Mouse (Mus musculus): ENCODE data around the gene Ube2a.

- TF ChIP-seq CTCF (IDR thresholded peaks at IDR 0.05; ENCODE audit: extremely low read depth, insufficient read depth, low read length) (no peak), POLR2A (IDR thresholded peaks at IDR 0.05; ENCODE audit: extremely low read depth, insufficient read depth, low read length) (no peak)
These were observed 36.5 kb upstream of the Ube2a start for GRCm38 (mm10) chrX:36837069-36837676.
